Mouse (Mus musculus) small intestine, adult 2 months (tissue): ENCODE data around the gene Dst.

Experiments used
- CTCF ChIP-seq: fragments of 200-500 bp; IDR thresholded peaks from 2 replicates; pipeline ENCODE4 v1.5.1; 2012; ENCODE audit warnings: low read depth, mild to moderate bottlenecking, control low read depth, inconsistent platforms, low read length, moderate library complexity, mixed read lengths; ENCODE audit not compliant: insufficient replicate concordance, insufficient read length; ENCODE audit errors: extremely low read depth
- POLR2A ChIP-seq: fragments of 200-500 bp; IDR thresholded peaks from 2 replicates; pipeline ENCODE4 v1.6.1; 2012; ENCODE audit warnings: low read depth, mild to moderate bottlenecking, control low read depth, inconsistent platforms, low read length, moderate library complexity

DNA sequence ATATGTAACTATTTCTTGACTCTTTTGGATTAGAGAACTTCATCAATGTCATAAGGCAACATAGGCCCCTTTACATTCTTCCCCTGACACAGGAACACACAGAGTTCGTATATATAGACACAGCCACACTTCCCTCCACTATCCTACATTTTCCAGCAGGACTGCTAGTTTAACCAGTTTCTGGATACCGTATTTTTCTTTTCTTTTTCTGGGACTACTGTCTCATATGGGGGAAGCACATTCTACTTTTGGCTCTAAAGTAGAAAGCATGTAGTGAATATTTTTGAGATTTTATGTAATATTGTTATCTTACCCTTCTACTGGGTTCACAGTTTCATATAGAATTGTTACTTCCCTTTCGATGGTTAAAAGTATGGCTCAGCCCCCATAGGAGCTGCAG is 38.6 kb upstream of the Dst start:
- TF ChIP-seq CTCF (no peak), POLR2A (no peak)
